Mouse (Mus musculus): ENCODE data around the gene Gm21987.

Gene Gm21987

DNA sequence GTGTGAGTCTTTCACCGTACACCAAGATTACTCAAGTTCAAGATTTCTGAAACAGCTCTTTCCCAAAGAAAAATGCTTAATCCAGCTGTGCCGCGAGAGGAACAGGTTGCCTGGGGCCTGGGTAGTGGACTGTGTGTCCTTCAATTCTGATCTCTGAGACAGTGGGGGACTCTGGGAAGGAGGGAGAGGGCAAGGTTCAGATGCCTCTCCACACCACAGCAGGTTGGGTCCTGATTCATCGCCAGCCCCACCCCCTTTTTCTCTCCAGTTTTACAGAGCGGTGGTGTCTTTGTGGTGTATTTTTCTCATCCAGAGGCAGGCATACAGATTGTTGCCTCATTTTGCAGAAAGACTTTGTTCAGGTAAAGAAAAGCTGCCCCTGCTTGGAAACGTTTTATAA, 51.4 kb downstream of the Gm21987 start:
- DNase-seq = peak; percentile 69

DNA sequence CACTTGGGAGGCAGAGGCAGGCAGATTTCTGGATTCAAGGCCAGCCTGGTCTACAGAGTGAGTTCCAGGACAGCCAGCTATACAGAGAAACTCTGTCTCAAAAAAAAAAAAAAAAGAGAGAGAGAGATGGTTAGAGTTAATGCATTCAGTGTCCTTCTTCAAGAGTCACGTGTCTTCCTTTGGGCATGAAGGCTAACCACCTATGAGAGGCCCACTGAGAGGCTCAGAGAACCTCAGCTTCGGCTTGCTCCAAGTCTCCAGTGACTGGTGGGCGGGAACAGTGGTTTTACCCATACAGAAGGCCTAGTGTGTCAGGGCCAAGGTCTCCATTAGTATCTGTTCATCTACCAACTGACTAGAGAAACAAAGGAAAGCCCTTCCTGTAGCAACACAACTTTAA, 52.2 kb downstream of the Gm21987 start:
- DNase-seq = no peak

DNA sequence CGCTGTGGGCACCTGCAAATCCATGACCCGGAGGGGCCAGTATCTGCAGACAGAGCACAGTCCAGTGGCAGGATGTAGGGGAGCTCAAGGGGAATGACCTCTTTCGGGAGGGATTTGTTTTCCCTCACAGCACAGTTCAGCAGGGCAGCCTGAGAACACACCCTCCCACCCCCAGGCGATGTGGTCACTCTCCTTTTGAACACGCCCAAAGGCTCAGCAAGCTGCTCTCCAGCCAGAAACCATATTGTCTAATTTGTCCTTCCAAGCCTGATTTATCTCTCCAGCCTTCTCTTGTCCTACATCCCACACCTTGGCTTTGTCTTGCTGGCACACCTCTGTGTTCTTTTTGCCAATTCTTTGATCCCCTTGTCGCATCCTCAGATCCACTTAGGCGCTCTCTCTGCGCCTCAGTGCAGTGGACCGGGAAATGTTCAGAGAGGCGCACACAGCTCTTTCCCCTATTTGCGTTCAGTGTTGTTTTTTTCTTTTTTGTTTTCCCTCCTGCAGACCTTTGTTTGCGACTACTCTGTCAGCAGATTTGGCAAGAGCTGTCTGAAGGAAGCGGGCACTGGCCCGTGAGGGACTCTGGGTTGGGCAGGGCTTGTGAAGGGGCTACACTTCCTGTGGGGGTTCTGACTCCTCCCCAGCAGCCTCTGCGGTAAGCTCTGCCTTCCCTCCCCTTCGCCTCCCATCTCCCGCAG, 52.8 kb downstream of the Gm21987 start:
- DNase-seq = peak in 1 of 2 experiments; percentile 39

DNA sequence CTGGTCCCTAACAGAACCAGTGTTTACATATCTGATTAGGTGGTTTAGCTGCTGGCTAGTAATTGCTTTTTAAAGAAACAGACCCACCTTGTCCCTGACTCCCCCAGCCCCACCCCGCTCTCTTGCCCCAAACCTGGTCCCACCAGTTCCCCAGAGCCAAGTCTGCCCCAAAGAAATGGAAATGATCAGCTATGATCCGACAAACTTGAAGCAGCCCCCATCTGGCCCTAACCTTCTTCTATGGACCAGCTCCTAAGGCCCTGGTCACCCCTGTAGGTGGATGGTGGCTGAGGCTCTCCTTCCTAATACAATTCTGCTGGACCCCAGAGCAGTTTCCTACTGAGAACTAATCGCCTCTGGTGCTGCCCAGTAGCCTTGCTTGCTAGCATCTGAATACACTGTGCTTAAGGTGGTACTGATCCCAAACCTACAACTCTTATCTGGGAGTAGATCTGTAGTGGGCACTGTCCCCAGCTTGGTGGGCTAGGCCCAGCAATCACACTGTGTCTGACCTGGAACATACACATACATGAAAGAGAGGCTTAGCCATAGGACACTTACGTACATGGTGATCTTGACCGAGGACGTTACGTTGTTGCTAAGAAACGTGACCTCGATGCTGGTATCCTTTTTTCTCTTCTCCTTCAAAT, 53.6 kb downstream of the Gm21987 start:
- no peak for DNase-seq

DNA sequence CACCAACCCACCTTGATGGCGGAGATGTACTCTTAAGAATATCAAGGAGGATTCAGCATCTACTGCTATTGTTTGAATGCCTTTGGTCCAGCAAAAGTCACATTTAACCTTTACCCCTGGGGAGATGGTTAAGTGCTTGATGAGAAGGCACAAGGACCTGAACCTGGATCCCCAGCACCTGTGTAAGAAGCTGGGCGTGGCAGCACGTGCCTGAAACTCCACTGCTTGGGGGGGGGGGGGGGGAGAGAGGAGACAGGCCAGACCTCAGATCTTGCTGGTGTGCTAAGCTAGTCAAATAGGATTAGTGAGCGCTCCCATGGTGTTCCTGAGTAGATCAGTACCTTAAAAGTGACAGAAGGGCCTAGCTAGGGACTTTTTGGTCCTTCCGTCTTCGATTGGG, 54.6 kb downstream of the Gm21987 start:
- DNase-seq = no peak

DNA sequence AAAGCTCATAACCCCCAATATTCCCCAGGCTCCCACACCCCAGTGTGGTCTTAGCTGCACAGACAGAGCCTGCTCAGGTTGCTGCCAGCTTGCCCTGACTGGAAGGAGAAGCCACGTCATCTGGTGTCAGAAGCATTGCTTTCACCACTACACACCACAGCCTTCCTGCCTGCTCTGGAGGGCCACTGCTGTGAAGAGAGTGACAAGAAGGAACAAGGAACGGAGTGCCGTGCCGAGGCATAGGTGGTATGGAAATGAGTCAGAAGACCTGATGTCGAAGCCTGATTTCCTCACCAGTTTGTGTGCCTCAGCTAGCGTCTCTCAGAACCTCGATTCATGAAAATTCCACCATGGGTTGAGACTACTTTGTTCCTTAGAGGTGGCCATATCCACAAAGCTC, 56.8 kb downstream of the Gm21987 start:
- no peak for DNase-seq

DNA sequence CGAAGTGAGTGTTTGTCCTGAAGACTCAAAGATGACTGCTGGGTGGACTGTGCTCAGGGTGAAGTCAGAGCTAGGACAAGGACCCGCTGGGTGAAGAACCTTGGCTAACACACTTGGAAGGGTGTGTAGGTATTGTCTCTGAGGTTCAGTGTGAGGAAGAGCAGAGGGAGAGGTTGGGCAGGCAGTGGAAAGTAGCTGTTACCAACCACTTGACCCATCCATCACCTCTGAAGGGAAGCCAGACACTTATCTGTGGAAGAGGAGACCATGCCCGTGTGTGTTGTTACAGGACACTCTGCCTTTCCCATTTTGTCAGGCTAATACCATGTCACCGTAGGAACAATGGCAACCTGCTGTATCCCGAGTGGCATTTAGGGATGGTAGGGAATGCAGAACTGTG, 59.5 kb downstream of the Gm21987 start:
- DNase-seq = no peak

DNA sequence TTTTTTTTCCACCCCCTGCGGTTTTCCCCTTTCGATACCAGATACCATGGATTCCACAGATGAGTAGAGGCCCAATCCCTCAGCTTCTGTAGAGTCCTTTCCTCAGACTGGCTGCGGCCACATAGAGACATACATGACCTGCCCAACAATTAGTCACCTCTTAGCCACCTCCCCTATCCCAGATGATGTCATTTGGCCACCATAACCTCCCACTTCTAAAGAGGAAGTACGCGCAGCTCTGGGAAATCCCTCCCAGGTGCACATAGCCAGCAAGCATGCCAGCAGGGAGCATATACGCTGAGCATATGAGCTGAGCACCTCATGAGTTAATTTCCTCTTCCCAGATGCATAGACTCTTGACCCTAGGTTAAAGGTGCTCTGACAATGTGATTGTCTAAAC, 59.9 kb downstream of the Gm21987 start:
- DNase-seq = no peak

DNA sequence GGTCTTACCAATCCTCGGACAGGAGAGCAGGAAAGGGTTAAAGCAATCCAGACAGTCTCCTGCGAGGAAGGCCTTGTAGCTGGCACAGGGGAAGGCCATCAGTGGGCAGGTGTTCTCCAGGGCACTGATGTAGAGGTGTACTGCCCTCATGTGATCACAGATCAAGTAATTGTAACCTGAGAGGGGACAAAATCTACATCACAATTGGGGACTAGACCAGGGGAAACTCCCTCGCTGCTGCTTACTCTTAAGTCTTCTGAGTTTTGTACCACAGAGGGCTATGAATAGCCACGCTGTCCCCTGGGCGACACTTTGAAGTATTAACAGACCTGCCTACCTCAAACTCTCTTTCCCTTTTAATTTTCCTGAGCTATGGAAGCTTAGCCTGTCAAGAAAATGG, 60.7 kb downstream of the Gm21987 start:
- no peak for DNase-seq

DNA sequence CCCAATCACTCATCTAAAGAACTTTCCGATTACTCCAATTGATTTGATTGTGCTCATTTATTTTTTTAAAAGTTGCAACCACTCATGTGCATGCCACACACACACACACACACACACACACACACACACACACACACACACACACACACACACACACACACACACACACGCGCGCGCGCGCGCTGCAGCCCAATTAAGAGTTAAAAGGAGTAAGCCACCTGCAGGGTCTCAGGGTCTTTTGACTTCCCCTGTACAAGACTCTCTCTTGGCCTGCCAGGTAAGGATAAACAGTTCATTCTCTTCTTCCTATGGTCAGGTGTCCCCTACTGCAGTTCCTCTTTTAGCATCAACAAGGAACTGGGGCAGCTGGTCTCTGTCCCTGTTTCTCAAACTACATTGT, 61.6 kb downstream of the Gm21987 start:
- DNase-seq = no peak

All from kidney, adult 8-10 months (tissue).